Mouse (Mus musculus) neutrophil, adult 59 days (primary cell): Measurements from ENCODE around the gene Rrp7a. TPM values are rescaled to one million over a fixed set of nuclear protein-coding genes. Genes with fewer than 3 reads are reported as not detected.

Source experiments
- total RNA-seq, 2 experiments: library from RNA; stranded (reverse); gene quantifications; 1 replicate in 1 of 2; 2 replicates in 1 of 2; pipeline ENCODE4 v1.2.4; 2023

The Rrp7a gene
- total RNA-seq: 10 to 100 TPM; 42.4 to 46.3 TPM

GRCm38 (mm10) chr15:83122566-83123145 is at the start of gene Rrp7a:
Gene Rrp7a (minus strand): TSS chr15:83122801.

DNA sequence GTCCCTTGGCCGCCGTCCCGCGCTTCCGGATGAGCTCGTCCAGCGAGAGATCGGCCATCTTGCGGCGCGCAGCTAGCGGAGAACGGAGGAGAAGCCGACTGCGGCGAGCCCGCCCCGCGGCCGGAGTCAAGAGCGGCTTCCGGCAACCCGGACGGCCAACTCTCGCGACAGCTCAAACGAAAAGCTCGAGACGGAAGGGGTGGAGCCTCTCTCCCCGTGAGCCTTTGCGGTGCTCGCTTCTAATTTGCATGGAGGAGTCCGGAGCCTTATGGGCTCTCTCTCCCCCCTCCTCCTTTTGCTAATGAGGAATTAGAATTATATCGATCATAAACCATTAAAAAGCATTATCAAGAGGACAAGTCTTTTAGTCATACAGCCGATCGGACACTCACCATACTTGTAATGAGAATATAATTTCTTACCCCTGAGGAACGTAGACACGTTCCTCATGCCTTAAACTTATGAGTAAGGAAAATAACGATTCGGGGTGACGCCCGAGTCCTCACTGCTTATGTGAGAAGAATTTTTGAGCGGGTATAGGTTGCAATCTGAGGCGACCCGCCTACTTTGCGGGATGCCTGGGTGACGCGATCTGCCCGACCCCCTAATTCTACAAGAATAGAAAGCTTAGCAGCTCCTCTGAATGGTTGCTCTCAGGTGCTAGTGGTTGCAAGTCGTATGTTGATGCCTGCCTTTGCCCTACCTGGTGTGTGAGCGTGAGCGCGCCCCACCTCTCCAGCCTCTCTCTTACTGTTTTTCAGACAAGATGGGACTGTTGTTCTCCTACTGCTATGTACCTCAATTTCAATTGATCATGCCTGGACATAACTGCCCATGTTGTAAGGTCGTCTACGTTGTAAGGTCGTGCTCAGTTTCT is 26.8 kb upstream of the Rrp7a start, which contains the start of gene Poldip3:
Gene Poldip3, minus strand, starts transcription at position 189 of the 877 bp plus-strand sequence.

GRCm38 (mm10) chr15:83089429-83089605 is 33.3 kb downstream of the Rrp7a start, which contains the start of gene Serhl:
Gene Serhl (plus strand): TSS chr15:83089506.

Other genes starting within 250 kb of the Rrp7a start
- 10 to 100 TPM; 82.1 to 87.6 TPM for gene Tcf20, start 134.9 kb downstream of the Rrp7a start, total RNA-seq
- gene Nfam1, start 89.5 kb downstream of the Rrp7a start, total RNA-seq: 100 to 1,000 TPM; 442 to 445 TPM
- 10 to 100 TPM; 13.9 to 26.2 TPM for gene Serhl, start 33.3 kb downstream of the Rrp7a start, total RNA-seq
- 100 to 1,000 TPM; 142 to 154 TPM for gene Poldip3, start 26.6 kb upstream of the Rrp7a start, total RNA-seq
- 10 to 100 TPM; 42.3 to 43.2 TPM for gene Cyb5r3, start 49.8 kb upstream of the Rrp7a start, total RNA-seq
- under 1 TPM in 1 of 2 experiments, not detected in 1; 0.18 TPM for gene A4galt, start 129.0 kb upstream of the Rrp7a start, total RNA-seq
- 10 to 100 TPM; 11.7 to 15.7 TPM for gene Arfgap3, start 227.4 kb upstream of the Rrp7a start, total RNA-seq